Mouse (Mus musculus): ENCODE data around the gene Guca2b.

DNA sequence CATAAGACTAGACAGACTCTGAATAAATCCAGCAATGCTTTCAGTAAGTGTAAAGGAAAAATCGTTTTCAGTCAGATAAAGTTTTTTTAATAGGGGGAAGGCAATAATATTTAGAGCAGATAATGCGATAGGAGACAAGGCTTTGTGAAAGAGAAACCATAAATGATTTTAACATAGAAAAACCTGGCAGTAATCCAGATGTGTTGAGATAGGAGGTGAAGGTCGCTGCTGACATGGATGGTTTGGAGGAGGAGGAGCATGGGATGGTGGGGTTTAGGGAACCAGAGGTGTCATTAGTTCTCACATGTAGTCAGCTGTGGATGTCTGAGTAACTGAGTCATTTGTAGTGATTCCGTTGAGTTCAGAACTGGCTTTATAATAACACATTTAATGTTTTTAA, 44.0 kb downstream of the Guca2b start:
- TF ChIP-seq POLR2A (IDR thresholded peaks at IDR 0.05; ENCODE audit: borderline replicate concordance, control insufficient read depth, low read depth, low read length) (no peak), CTCF (IDR thresholded peaks at IDR 0.05; ENCODE audit: control insufficient read depth, insufficient read depth, low read length) (no peak)
